Mouse (Mus musculus): Measurements from ENCODE around the gene Spata2.

DNA sequence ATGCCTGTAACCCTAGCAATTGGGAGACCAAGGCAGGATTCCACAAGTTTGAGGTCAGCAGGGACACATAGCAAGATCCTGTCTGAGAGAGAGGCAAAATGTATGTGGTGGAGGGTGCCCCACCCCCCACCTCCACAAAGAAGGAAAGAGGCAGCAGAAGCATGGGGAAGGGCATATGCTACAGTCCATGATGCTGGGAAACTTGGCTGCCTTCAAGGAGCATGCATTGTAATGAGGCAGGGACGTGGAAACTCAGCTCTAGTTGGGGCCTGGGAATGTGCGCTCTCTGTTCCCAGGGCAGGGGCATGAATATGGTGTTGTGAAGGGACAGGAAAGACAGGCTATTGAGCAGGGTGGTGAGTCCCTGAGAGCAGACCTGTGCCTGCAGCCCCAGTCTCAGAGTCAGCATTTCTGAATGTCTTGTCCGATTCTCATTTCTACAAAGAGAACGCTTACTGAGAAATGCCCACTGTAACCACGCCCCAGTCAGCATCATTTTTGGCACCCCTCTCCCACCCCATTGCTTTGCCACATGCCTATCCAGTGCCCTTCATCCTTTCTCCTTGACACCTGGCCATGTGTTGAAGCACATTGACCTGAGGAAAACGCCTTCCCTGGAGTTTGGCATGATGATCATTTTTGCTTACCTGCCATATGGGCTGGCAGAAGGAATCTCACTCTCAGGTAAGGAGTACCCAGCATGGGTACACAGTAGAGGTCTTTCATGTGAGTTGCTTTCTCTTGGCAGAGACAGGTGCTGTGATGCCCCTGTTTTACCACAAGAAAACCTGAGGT, 33.4 kb downstream of the Spata2 start:
- TF ChIP-seq CTCF (IDR thresholded peaks at IDR 0.05; ENCODE audit: low read depth): no peak
- no peak for TF ChIP-seq EP300 (IDR thresholded peaks at IDR 0.05; ENCODE audit: low read depth)
